Mouse (Mus musculus) left cerebral cortex, adult 2 months (tissue): ENCODE results near the gene Lyl1. TPM values are rescaled to one million over a fixed set of nuclear protein-coding genes. Genes with fewer than 3 reads are reported as not detected.

Source experiments
- DNase-seq, 2 experiments: peaks; one replicate each; pipeline ENCODE4 v3.0.0; 2021 to 2022; ENCODE audit warnings: low spot score in 2 of 2, mixed read lengths in 1 of 2; ENCODE audit errors: extremely low spot score in 1 of 2
- H3K27ac ChIP-seq: fragments of 200-600 bp; 2 replicates; pipeline ENCODE4 v1.8.1; 2022
- H3K4me3 ChIP-seq: fragments of 200-600 bp; 2 replicates; pipeline ENCODE4 v1.8.1; 2022
- CTCF ChIP-seq: fragments of 200-600 bp; IDR thresholded peaks from 2 replicates; pipeline ENCODE4 v1.8.1; 2022; ENCODE audit warnings: antibody characterized with exemption, mild to moderate bottlenecking, moderate library complexity
- intact Hi-C: fragments of 180-260 bp; cut with DNase I; formaldehyde crosslinking; loops from one replicate; pipeline ENCODE4 v1.15.1; 2025
- total RNA-seq, 2 experiments: library from RNA; stranded (reverse); gene quantifications; 2 replicates each; pipeline ENCODE4 v1.2.3; 2021

Gene Lyl1
- total RNA-seq, 2 experiments from 2014 or later, result 1.6 to 2.6 TPM

DNA sequence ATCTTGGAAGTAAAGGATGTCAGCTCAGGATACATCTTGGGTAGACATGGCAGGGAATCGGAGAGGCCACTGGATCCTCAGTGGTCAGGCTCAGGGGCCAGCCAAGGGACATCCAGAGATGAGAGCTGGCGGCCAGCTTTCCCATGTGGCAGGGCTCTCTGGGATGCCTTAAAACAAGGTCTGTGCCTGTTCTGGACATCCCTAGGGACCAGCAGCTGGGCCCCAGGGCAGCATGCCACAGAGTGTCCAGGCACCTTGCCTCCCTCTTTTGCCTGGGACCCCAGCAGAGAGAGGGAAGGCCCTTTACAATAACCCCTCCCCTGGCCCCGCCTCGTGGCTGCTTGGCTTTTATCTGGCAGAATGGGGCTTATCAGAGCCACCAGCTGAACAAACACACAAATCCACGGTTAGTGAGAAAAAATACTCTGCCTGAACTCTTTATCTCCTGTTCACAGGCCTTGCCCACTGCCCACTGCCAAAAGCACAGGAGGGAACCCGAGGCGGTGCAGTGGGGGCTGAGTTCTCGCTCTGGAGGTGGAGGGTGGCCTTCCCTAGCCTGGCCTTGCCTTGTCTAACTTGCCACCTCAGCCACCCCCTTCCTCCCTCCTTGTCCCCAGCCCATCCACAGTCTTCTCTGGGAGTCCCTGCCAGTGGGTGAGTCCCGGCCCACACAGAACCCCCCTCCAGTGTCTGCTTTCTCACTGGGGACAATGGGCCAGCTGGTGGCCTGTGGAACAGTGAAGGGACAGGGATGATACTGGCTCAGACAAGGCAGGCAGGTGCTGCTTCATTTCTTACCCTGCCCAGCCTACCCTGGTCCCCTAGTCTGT, 29.5 kb downstream of the Lyl1 start:
- H3K27ac ChIP-seq, result peak overlapping the region; percentile 87
- H3K4me3 ChIP-seq, result no peak overlapping the region
- intact Hi-C loops, result no loop called here
- no peak for TF ChIP-seq CTCF
- DNase-seq, result no peak

DNA sequence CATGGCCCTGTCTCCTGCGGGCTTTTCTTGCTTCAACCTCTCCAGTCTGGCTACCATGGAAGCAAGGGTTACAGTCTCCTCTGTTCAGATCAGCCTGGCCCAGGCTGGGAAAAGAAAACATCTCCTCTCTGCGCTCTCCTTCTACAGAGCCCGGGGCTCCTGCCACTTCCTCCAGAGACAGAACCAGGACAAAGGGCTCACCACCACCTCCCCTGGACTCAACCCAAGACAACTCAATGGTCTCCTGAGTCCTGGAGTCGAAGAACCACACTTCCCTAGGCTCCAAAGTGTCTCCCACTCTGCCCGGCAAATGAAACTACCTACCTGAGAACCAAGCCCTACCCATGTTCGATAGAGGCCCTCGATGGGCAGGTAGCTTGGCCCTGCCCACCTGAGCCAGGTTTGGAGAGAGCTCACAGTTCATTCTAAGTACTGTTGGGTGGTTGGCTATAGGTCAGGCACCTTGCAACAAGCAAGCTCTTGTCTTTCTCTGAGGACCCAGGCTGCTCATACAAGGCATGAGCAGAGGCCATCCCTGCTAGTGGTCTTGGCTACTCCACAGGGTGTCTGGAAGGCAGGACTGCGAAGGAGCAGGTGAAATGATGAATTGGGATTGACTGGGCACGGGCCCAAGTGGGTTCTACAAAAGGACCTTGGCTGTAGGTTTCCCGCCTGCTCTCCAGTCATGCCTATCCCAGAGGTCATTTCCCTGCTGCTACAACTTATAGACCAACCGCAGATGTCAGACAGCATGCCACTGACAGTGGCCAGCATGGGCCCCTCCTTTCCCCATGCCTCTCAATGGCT, 30.3 kb downstream of the Lyl1 start:
- DNase-seq, result no peak
- Histone ChIP-seq H3K4me3 (no peak overlapping the region), H3K27ac (peak overlapping the region; percentile 87)
- TF ChIP-seq CTCF, result no peak
- intact Hi-C loops, result no loop called here

DNA sequence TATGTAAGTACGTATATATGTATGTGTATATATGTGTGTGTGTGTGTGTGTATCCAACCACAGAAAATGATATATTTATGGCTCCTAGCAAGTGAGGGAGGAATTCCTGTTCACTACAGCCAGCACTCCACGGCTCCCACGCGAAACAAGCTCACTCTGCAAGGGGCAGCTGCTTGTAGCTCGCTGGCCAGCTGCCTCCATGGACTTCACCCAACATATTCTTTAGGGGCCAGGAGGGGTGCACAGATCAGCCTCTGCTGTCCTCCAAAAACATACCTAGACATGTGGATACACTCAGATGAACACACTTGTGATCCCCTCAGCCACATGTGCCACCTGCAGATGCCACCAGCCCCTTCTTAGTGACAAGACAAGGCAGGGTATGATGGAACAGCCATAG, 31.3 kb downstream of the Lyl1 start:
- Histone ChIP-seq H3K27ac (peak overlapping the region; percentile 66), H3K4me3 (no peak overlapping the region)
- no peak for TF ChIP-seq CTCF
- no peak for DNase-seq
- intact Hi-C loops, result no loop called here

DNA sequence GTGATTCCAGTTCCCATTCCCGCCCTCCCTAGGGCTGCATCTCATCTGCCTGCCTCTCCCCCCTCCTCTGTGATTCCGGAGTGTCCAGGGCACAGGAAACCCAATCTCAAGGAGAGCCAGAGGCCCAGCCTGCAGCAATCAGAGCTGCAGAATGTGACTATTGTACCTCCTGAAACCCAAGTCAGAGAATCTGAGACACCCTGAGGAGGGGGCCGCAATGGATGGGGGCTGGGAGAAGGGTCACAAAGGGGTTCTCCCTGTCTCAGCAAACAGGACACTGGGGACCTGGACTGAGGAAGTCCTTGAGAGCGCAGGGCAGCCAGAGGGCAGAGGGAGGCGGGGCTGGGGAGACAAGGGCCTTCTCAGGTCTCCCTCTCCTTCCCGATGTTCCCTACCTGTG, 31.7 kb downstream of the Lyl1 start:
- no peak for TF ChIP-seq CTCF
- intact Hi-C loops, result no loop called here
- Histone ChIP-seq H3K4me3 (no peak overlapping the region), H3K27ac (peak overlapping the region; percentile 66)
- no peak for DNase-seq

DNA sequence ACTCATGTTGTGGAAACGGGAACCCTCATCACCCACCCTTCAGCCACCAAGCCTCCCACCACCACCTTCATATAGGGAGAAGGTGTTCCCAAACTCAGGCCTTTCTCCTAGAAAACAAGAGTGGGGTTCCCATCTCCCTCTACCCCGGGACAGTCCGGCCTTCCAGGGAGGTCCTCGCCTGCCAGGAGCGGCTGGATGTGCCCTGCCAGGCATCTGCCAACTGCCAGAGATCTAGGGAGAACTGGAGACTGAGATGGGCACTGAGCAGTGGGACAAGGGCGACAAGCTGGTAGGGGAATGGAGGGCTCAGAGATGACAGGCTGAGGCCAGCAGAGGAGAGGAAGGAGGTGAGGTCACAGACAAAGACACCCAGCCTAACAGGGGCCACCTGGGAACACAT, 32.7 kb downstream of the Lyl1 start:
- intact Hi-C loops, result no loop called here
- no peak for DNase-seq
- no peak for TF ChIP-seq CTCF
- peak overlapping the region; percentile 33 for H3K27ac ChIP-seq
- no peak overlapping the region for H3K4me3 ChIP-seq

DNA sequence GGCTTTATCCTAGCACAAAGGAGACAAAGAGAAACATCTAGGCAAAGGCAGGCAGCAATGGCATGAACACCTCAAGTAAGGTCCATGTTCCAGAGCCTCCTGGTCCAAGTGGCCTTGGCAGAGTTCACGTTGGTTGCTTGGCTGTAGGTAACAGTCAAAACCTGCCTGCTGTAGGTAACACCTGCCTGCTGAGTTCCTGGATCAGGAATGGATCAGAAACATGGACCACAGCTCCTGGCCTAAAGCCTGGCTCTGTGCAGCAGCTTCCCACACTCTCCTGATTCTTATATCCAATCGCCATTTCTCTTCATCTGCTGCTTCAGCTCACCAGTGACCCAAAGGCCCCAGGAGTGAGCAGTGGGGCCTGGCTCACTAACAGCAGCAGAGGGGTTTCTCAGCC, 33.4 kb downstream of the Lyl1 start:
- no peak for TF ChIP-seq CTCF
- intact Hi-C loops, result loop anchor here (5.0 kb wide), 2 partner anchors 38 to 63 kb away; no protein-coding TSS in a partner anchor
- Histone ChIP-seq H3K27ac (peak overlapping the region; percentile 33), H3K4me3 (no peak overlapping the region)
- no peak for DNase-seq

DNA sequence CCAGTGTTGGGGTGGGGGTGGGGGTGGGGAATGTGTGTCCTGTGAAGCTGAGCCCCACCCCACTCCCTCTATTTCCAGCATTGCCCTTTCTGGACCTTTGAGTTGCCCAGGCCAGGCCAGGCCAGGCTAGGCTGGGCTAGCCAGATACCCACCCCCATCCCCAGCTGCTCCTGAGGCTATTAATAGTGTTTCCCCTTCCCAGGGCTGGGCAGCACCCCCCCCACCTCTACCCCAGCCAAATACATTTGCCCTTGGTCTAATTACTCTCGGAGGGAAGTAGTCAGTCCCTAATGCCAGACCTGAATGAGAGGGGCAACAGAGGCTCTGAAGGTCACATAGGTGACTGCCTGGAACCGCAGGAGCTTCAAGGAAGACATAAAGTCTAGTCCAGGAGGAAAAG, 34.3 kb downstream of the Lyl1 start:
- Histone ChIP-seq H3K27ac (peak overlapping the region; percentile 33), H3K4me3 (no peak overlapping the region)
- no peak for TF ChIP-seq CTCF
- intact Hi-C loops, result loop anchor here (5.0 kb wide), 2 partner anchors 37 to 62 kb away; no protein-coding TSS in a partner anchor
- no peak for DNase-seq

DNA sequence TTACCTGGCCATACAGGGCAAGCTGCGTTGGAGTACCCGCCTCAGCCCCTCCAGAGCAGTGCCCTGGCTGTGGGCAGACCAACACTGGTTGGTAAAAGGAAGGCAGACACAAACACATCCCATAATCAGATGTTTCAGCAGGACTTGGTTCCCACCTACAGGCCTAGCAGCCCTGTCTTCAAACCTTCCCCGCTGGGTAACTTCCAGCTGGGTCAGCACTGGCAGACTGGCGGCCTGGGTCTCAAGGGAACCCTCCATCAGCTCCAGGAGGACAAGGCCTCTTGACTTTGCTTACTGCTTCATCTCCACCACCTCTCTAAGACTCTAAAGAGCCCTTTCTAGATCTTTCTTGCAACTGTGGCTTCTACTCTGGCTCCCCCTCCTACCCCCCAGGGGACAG, 35.3 kb downstream of the Lyl1 start:
- peak overlapping the region; percentile 33 for H3K27ac ChIP-seq
- TF ChIP-seq CTCF, result no peak
- DNase-seq, result no peak
- no peak overlapping the region for H3K4me3 ChIP-seq
- intact Hi-C loops, result loop anchor here (2.0 to 5.0 kb wide), 3 partner anchors 28 to 61 kb away; no protein-coding TSS in a partner anchor

DNA sequence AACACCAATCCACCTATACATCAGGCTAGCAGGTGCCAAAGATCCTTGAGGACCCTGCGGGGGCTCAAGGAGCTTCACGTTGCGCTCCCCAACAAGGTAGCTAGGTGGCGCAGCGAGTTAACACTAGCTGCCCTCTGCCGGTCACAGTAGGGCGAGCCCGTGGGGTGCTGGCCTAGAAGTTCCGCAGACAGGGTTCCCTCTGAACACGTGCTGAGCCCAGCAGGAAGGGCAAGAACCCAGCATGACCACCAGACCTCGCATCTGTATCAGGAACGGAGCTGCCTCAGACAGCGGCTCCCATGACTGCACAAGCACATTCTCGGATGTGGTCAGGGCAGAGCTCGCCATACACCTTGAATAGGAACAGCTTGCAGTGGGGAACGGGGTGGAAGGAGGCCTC, 36.4 kb downstream of the Lyl1 start:
- TF ChIP-seq CTCF, result no peak; the same call in none of the 2 replicates
- peak; percentile 72 to 75 for DNase-seq
- intact Hi-C loops, result loop anchor here (2.0 to 5.0 kb wide), 4 partner anchors 29 to 73 kb away; no protein-coding TSS in a partner anchor
- Histone ChIP-seq H3K27ac (peak overlapping the region; percentile 83), H3K4me3 (no peak overlapping the region)

DNA sequence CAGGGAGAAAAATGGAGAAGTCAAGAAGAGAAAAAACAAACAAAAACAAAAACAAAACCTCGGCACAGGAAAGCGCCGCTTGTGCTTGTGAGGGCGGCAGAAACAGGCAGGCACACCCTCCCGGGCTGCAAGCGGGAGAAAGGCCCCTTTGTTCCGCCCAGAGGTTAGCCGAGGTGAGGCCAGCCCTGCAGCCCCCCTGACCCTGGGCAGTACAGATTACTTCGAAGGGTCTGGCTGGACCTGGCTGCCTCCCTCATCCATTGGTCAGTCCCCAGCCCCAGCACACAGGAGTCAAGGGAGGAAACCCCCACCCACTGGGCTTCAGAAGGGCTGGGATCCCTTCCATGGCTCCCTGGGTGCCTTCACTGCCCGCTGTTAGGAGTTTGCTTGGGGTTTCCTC, 37.0 kb downstream of the Lyl1 start:
- TF ChIP-seq CTCF, result no peak
- DNase-seq, result no peak
- H3K27ac ChIP-seq, result peak overlapping the region; percentile 83
- H3K4me3 ChIP-seq, result no peak overlapping the region
- intact Hi-C loops, result loop anchor here (2.0 to 5.0 kb wide), 3 partner anchors 34 to 73 kb away; no protein-coding TSS in a partner anchor

DNA sequence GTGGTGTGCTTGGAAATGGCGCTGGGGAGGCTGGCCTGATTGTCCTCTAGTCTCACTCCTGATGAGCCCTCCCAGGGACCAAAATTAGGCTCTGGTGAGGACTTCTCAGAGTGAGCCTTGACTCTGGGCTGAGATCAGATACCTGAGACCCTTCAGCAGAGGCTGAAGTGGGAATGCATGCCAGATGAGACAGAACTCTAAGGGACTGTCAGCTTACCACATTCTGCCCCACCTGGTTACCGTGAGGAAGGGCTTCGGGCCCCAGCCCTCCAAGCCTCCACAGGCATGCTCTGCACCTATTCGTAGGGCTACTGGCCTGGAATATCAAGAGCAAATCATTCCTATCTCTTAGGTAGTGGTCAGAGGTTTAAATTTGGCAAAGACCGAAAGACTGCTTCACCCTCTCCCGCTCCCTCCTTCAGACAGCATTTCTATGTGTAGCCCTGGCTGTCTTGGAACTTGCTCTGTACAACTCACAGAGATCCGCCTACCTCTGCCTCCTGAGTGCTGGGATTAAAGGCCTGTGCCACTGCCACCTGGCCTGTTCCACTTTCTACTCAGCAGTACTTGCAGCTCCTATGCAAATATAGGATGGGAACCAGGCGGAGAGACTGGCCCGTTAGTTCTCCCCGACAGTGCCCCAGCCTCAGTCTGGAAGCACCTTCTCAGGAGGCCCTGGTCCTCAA, 37.6 kb downstream of the Lyl1 start:
- no peak for DNase-seq
- intact Hi-C loops, result loop anchor here (2.0 to 5.0 kb wide), 3 partner anchors 33 to 72 kb away; no protein-coding TSS in a partner anchor
- Histone ChIP-seq H3K4me3 (no peak overlapping the region), H3K27ac (peak overlapping the region; percentile 83)
- TF ChIP-seq CTCF, result no peak

DNA sequence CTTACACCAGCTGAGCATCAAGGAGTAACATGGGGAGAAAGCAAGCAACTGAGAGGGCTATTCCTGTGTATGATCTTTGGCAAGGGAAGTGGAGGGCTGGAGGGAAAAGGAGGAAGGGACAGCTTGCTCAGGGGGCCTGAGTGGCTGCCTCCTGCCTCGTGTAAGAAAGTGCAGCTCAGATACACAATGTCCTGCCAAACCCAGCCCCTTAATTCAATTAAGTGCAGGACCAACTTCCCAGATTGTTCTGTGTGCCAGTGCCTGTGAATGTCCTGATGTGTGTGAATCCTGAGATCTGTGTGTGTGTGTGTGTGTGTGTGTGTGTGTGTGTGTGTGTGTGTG, 38.1 kb downstream of the Lyl1 start:
- H3K27ac ChIP-seq, result peak overlapping the region; percentile 83
- no peak overlapping the region for H3K4me3 ChIP-seq
- TF ChIP-seq CTCF, result no peak
- intact Hi-C loops, result loop anchor here (2.0 to 5.0 kb wide), 3 partner anchors 33 to 71 kb away; no protein-coding TSS in a partner anchor
- DNase-seq, result no peak
